Mouse (Mus musculus) forebrain, embryonic 15.5 days (tissue): Measurements from ENCODE around the gene Plxna1. TPM values are rescaled to one million over a fixed set of nuclear protein-coding genes. Genes with fewer than 3 reads are reported as not detected.
A peak's percentile ranks its signal among the peaks of the same experiment; 100 is the strongest.

Experiments
- ATAC-seq: fragments of 200-750 bp; cut with Nextera tagmentation; replicated peaks from 2 replicates; pipeline ENCODE4 v1.8.0; 2017; ENCODE audit warnings: mild to moderate bottlenecking, moderate TSS enrichment, moderate library complexity
- H3K27ac ChIP-seq: fragments of 300-500 bp; sonication (generic); replicated peaks from 2 replicates; pipeline ENCODE4 v1.5.1; 2015; ENCODE audit warnings: mild to moderate bottlenecking, inconsistent platforms
- H3K27me3 ChIP-seq: fragments of 300-500 bp; sonication (generic); 2 replicates; pipeline ENCODE4 v1.6.1; 2015; ENCODE audit warnings: inconsistent platforms
- H3K36me3 ChIP-seq: fragments of 300-500 bp; sonication (generic); 2 replicates; pipeline ENCODE4 v1.6.1; 2015; ENCODE audit warnings: mild to moderate bottlenecking, inconsistent platforms
- H3K4me1 ChIP-seq: fragments of 300-500 bp; sonication (generic); 2 replicates; pipeline ENCODE4 v1.6.1; 2015; ENCODE audit warnings: inconsistent platforms
- H3K4me2 ChIP-seq: fragments of 300-500 bp; sonication (generic); replicated peaks from 2 replicates; pipeline ENCODE4 v1.6.1; 2015; ENCODE audit warnings: mild to moderate bottlenecking, inconsistent platforms
- H3K4me3 ChIP-seq: fragments of 300-500 bp; sonication (generic); 2 replicates; pipeline ENCODE4 v1.5.1; 2015; ENCODE audit warnings: mild to moderate bottlenecking, inconsistent platforms
- H3K9ac ChIP-seq: fragments of 300-500 bp; sonication (generic); replicated peaks from 2 replicates; pipeline ENCODE4 v1.6.1; 2015; ENCODE audit warnings: mild to moderate bottlenecking, inconsistent platforms
- H3K9me3 ChIP-seq: fragments of 300-500 bp; sonication (generic); 2 replicates; pipeline ENCODE4 v1.6.1; 2016; ENCODE audit warnings: inconsistent platforms
- WGBS: fragments of 180-500 bp; shearing (Covaris S2); methylation state at CpG from one replicate; pipeline ENCODE4 v1.1.7; 2015; ENCODE audit warnings: mixed read lengths; 5-methylcytosine and 5-hydroxymethylcytosine counted together
- polyA plus RNA-seq: library from polyadenylated mRNA; unstranded; fragments of >200 nt; fragmentation: Nextera tagmentation; extraction: Ambion mirVana; gene quantifications from 2 replicates; pipeline ENCODE4 v1.2.1, GENCODE M21; 2015

Plxna1 gene
- polyA plus RNA-seq, result 39.5 and 45.7 TPM in 2 replicates

GRCm38 (mm10) chr6:89362281-89363106, at the start of gene Plxna1:
Plxna1 (minus strand) TSS chr6:89362620.
- peak; percentile 68 for ATAC-seq
- Histone ChIP-seq H3K4me1 (peaks cover 43% of the 10 kb centered on the region), H3K4me2 (peak within 1 kb of the TSS; percentile 90), H3K4me3 (peak within 1 kb of the TSS; percentile 92), H3K27ac (peak within 1 kb of the TSS; percentile 71), H3K36me3 (no peaks in the 10 kb centered on the region), H3K9me3 (no peaks in the 10 kb centered on the region), H3K27me3 (0 out of 2 replicates have a peak, but pooled peaks cover 3% of the 10 kb centered on the region), H3K9ac (peak within 1 kb of the TSS; percentile 89)
- under 1% methylated on average over 68 of the region's 110 CpGs for WGBS

- H3K4me3 ChIP-seq, result no peak overlapping the region
- 100% methylated on average over 1 of the region's 1 CpGs for WGBS
- no peak overlapping the region for H3K9ac ChIP-seq
- H3K27ac ChIP-seq, result no peak overlapping the region
- H3K9me3 ChIP-seq, result no peaks in the 10 kb centered on the region
- no peaks in the 10 kb centered on the region for H3K27me3 ChIP-seq
- H3K4me2 ChIP-seq, result no peak overlapping the region
- peaks cover 10% of the 10 kb centered on the region for H3K4me1 ChIP-seq
- ATAC-seq, result no peak
- H3K36me3 ChIP-seq, result no peaks in the 10 kb centered on the region
Measured at GRCm38 (mm10) chr6:89409041-89409440, 46.6 kb upstream of the Plxna1 start.

GRCm38 (mm10) chr6:89408259-89408658, 45.8 kb upstream of the Plxna1 start:
- no peak for ATAC-seq
- WGBS, result 80% methylated on average over 5 of the region's 5 CpGs

GRCm38 (mm10) chr6:89407247-89407889, 44.9 kb upstream of the Plxna1 start:
- Histone ChIP-seq H3K27me3 (no peaks in the 10 kb centered on the region), H3K9ac (no peak overlapping the region), H3K4me1 (peaks cover 13% of the 10 kb centered on the region), H3K9me3 (no peaks in the 10 kb centered on the region), H3K36me3 (no peaks in the 10 kb centered on the region), H3K4me2 (no peak overlapping the region), H3K4me3 (no peak overlapping the region), H3K27ac (peak overlapping the region; percentile 27)
- peak; percentile 67 for ATAC-seq
- WGBS, result 36% methylated on average over 3 of the region's 3 CpGs

More at GRCm38 (mm10) chr6:89408259-89408658, 45.8 kb upstream of the Plxna1 start:
- Histone ChIP-seq H3K9me3 (no peaks in the 10 kb centered on the region), H3K4me2 (no peak overlapping the region), H3K4me3 (no peak overlapping the region), H3K27me3 (no peaks in the 10 kb centered on the region), H3K36me3 (no peaks in the 10 kb centered on the region), H3K27ac (no peak overlapping the region), H3K9ac (no peak overlapping the region), H3K4me1 (peaks cover 10% of the 10 kb centered on the region)

- H3K4me1 ChIP-seq, result peaks cover 17% of the 10 kb centered on the region
- H3K27ac ChIP-seq, result no peak overlapping the region
- no peaks in the 10 kb centered on the region for H3K9me3 ChIP-seq
- no peaks in the 10 kb centered on the region for H3K36me3 ChIP-seq
- WGBS, result 94% methylated on average over 2 of the region's 2 CpGs
- H3K4me2 ChIP-seq, result no peak overlapping the region
- ATAC-seq, result no peak
- H3K4me3 ChIP-seq, result no peak overlapping the region
- H3K9ac ChIP-seq, result no peak overlapping the region
- H3K27me3 ChIP-seq, result no peaks in the 10 kb centered on the region
Measured at GRCm38 (mm10) chr6:89404964-89405363, 42.5 kb upstream of the Plxna1 start.

GRCm38 (mm10) chr6:89403257-89404225, 41.1 kb upstream of the Plxna1 start:
- Histone ChIP-seq H3K4me2 (no peak overlapping the region), H3K27me3 (no peaks in the 10 kb centered on the region), H3K4me1 (peaks cover 17% of the 10 kb centered on the region), H3K4me3 (no peak overlapping the region), H3K27ac (no peak overlapping the region), H3K9ac (no peak overlapping the region), H3K9me3 (no peaks in the 10 kb centered on the region), H3K36me3 (no peaks in the 10 kb centered on the region)
- ATAC-seq, result no peak
- 82% methylated on average over 2 of the region's 2 CpGs for WGBS

- H3K9ac ChIP-seq, result no peak overlapping the region
- no peak overlapping the region for H3K27ac ChIP-seq
- no peak overlapping the region for H3K4me3 ChIP-seq
- no peaks in the 10 kb centered on the region for H3K36me3 ChIP-seq
- no peak overlapping the region for H3K4me2 ChIP-seq
- H3K9me3 ChIP-seq, result no peaks in the 10 kb centered on the region
- WGBS, result 20% methylated on average over 2 of the region's 2 CpGs
- ATAC-seq, result peak; percentile 51; the same call in 1 of the 2 replicates
- no peaks in the 10 kb centered on the region for H3K27me3 ChIP-seq
- peaks cover 12% of the 10 kb centered on the region for H3K4me1 ChIP-seq
Measured at GRCm38 (mm10) chr6:89402406-89402805, 40.0 kb upstream of the Plxna1 start.

GRCm38 (mm10) chr6:89399564-89399963, 37.1 kb upstream of the Plxna1 start:
- no peak overlapping the region for H3K27ac ChIP-seq
- 88% methylated on average over 1 of the region's 1 CpGs for WGBS
- H3K4me3 ChIP-seq, result no peak overlapping the region
- ATAC-seq, result no peak
- H3K4me1 ChIP-seq, result 0 out of 2 replicates have a peak, but pooled peaks cover 7% of the 10 kb centered on the region
- no peaks in the 10 kb centered on the region for H3K36me3 ChIP-seq
- H3K27me3 ChIP-seq, result no peaks in the 10 kb centered on the region
- H3K4me2 ChIP-seq, result no peak overlapping the region
- H3K9ac ChIP-seq, result no peak overlapping the region
- H3K9me3 ChIP-seq, result no peaks in the 10 kb centered on the region

- Histone ChIP-seq H3K9ac (no peak overlapping the region), H3K27ac (no peak overlapping the region), H3K9me3 (no peaks in the 10 kb centered on the region), H3K4me2 (no peak overlapping the region), H3K36me3 (no peaks in the 10 kb centered on the region), H3K4me1 (0 out of 2 replicates have a peak, but pooled peaks cover 7% of the 10 kb centered on the region), H3K27me3 (no peaks in the 10 kb centered on the region), H3K4me3 (no peak overlapping the region)
- no peak for ATAC-seq
- WGBS, result 88% methylated on average over 4 of the region's 4 CpGs
Measured at GRCm38 (mm10) chr6:89397919-89398318, 35.5 kb upstream of the Plxna1 start.

- 85% methylated on average over 2 of the region's 2 CpGs for WGBS
- Histone ChIP-seq H3K4me2 (no peak overlapping the region), H3K9ac (no peak overlapping the region), H3K4me1 (no peaks in the 10 kb centered on the region), H3K27me3 (no peaks in the 10 kb centered on the region), H3K9me3 (no peaks in the 10 kb centered on the region), H3K4me3 (no peak overlapping the region), H3K27ac (no peak overlapping the region), H3K36me3 (no peaks in the 10 kb centered on the region)
- ATAC-seq, result no peak
Measured at GRCm38 (mm10) chr6:89393820-89394219, 31.4 kb upstream of the Plxna1 start.

- H3K27ac ChIP-seq, result no peak overlapping the region
- H3K4me3 ChIP-seq, result no peak overlapping the region
- no peaks in the 10 kb centered on the region for H3K36me3 ChIP-seq
- H3K9ac ChIP-seq, result no peak overlapping the region
- no peak overlapping the region for H3K4me2 ChIP-seq
- 94% methylated on average over 2 of the region's 2 CpGs for WGBS
- H3K27me3 ChIP-seq, result no peaks in the 10 kb centered on the region
- no peaks in the 10 kb centered on the region for H3K4me1 ChIP-seq
- H3K9me3 ChIP-seq, result no peaks in the 10 kb centered on the region
- no peak for ATAC-seq
Measured at GRCm38 (mm10) chr6:89392213-89392612, 29.8 kb upstream of the Plxna1 start.
